Mouse (Mus musculus) MEL (cell line): ENCODE measurements at regions not wholly inside any gene's neighbourhood (a gene's known extent, or its start where the extent isn't known, plus 50 kb on each side); places are given as distances from the start of the nearest gene placed in this dataset.

Source experiments
- CHD1 ChIP-seq: IDR thresholded peaks from 2 replicates; pipeline ENCODE4 v1.6.1; 2012; ENCODE audit warnings: low read depth, mild to moderate bottlenecking, inconsistent platforms, low read length, improper control_type of control experiment
- CTCF ChIP-seq, 3 experiments: IDR thresholded peaks in 2 of 3; conservative IDR thresholded peaks in 1 of 3; 2 replicates each; pipeline ENCODE4 v1.5.1; 2011 to 2012; ENCODE audit warnings: low read length in 3 of 3, low read depth in 2 of 3, mild to moderate bottlenecking in 2 of 3, improper control_type of control experiment in 1 of 3, inconsistent platforms in 1 of 3, mixed read lengths in 1 of 3, moderate library complexity in 1 of 3; ENCODE audit not compliant: control insufficient read depth in 1 of 3, insufficient read depth in 1 of 3, poor library complexity in 1 of 3, severe bottlenecking in 1 of 3
- POLR2A ChIP-seq, 2 experiments: IDR thresholded peaks; 2 replicates each; pipeline ENCODE4 v1.6.1; 2011 to 2012; ENCODE audit warnings: low read length in 2 of 2, mild to moderate bottlenecking in 2 of 2, control low read depth in 1 of 2, improper control_type of control experiment in 1 of 2, low read depth in 1 of 2, moderate library complexity in 1 of 2; ENCODE audit not compliant: control insufficient read depth in 1 of 2, insufficient read depth in 1 of 2, poor library complexity in 1 of 2
- SMC3 ChIP-seq: IDR thresholded peaks from 2 replicates; pipeline ENCODE4 v1.6.1; 2011; ENCODE audit warnings: low read depth, low read length, improper control_type of control experiment
- USF1 ChIP-seq: IDR thresholded peaks from 2 replicates; pipeline ENCODE4 v1.6.1; 2014; ENCODE audit warnings: low read depth, mild to moderate bottlenecking, inconsistent platforms, low read length, improper control_type of control experiment, moderate library complexity
- ZC3H11A ChIP-seq: IDR thresholded peaks from 2 replicates; pipeline ENCODE4 v1.6.1; 2012; ENCODE audit warnings: low read depth, mild to moderate bottlenecking, inconsistent platforms, low read length, improper control_type of control experiment

DNA sequence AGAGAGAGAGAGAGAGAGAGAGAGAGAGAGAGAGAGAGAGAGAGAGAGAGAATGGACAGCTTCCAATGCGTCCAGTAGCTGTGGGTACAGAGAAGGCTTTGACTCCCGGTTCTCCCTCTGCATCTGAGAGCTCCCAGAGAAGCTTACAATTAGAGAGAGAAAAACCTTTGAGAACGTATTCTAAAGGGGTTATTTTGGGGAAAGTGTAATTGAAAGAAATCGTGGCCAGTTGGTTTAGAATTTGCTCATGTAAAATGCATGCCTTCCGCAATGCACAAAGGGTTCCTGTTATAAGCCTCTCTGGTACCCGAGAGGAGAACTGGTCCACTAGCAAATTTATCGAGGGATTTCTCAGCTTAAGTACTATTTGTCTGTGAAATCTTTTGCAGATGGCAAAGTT, 68.2 kb upstream of the Peli2 start:
- TF ChIP-seq ZC3H11A (no peak), USF1 (no peak), CTCF (IDR thresholded peaks at IDR 0.05 in 2 of 3, conservative IDR thresholded peaks at IDR 0.05 in 1 of 3; ENCODE audit: control insufficient read depth in 1 of 3, insufficient read depth in 1 of 3, low read depth in 2 of 3, low read length in 3 of 3, poor library complexity in 1 of 3, severe bottlenecking in 1 of 3) (no peak), SMC3 (no peak), POLR2A (IDR thresholded peaks at IDR 0.05; ENCODE audit: control insufficient read depth in 1 of 2, insufficient read depth in 1 of 2, low read depth in 1 of 2, low read length in 2 of 2, poor library complexity in 1 of 2) (no peak), CHD1 (no peak)
